Mouse (Mus musculus): ENCODE measurements at regions not wholly inside any gene's neighbourhood (a gene's known extent, or its start where the extent isn't known, plus 50 kb on each side); places are given as distances from the start of the nearest gene placed in this dataset.

- TF ChIP-seq CTCF (IDR thresholded peaks at IDR 0.05; ENCODE audit: control insufficient read depth, insufficient read depth, insufficient replicate concordance, low read depth, low read length) (no peak), POLR2A (IDR thresholded peaks at IDR 0.05; ENCODE audit: control insufficient read depth, low read depth, low read length) (no peak)
Measured at GRCm38 (mm10) chr5:134848981-134849380, 57.6 kb downstream of the Tmem270 start.

Measured in testis, adult 2 months (tissue).